Mouse (Mus musculus) midbrain, embryonic 14.5 days (tissue): ENCODE measurements around the gene Hepacam. TPM values are rescaled to one million over a fixed set of nuclear protein-coding genes. Genes with fewer than 3 reads are reported as not detected.

Experiments used
- ATAC-seq: fragments of 200-750 bp; cut with Nextera tagmentation; 2 replicates; pipeline ENCODE4 v1.8.0; 2017; ENCODE audit warnings: moderate number of reproducible peaks, moderate library complexity; ENCODE audit not compliant: low FRiP score, low TSS enrichment
- DNase-seq: peaks from one replicate; pipeline ENCODE4 v3.0.0-alpha.2; 2015
- H3K27ac ChIP-seq: fragments of 300-500 bp; sonication (generic); replicated peaks from 2 replicates; pipeline ENCODE4 v1.5.1; 2014; ENCODE audit warnings: mild to moderate bottlenecking, low read depth, low read length, moderate library complexity
- H3K27me3 ChIP-seq: fragments of 300-500 bp; sonication (generic); 2 replicates; pipeline ENCODE4 v1.6.1; 2014; ENCODE audit warnings: low read length, control low read depth, mixed read lengths; ENCODE audit not compliant: control insufficient read depth, insufficient read depth
- H3K36me3 ChIP-seq: fragments of 300-500 bp; sonication (generic); 2 replicates; pipeline ENCODE4 v1.6.1; 2014; ENCODE audit warnings: low read length, control low read depth; ENCODE audit not compliant: control insufficient read depth, insufficient read depth
- H3K4me1 ChIP-seq: fragments of 300-500 bp; sonication (generic); 2 replicates; pipeline ENCODE4 v1.6.1; 2014; ENCODE audit warnings: mild to moderate bottlenecking, antibody characterized with exemption, low read length, control low read depth; ENCODE audit not compliant: control insufficient read depth, insufficient read depth
- H3K4me2 ChIP-seq: fragments of 300-500 bp; sonication (generic); 2 replicates; pipeline ENCODE4 v1.6.1; 2014; ENCODE audit warnings: mild to moderate bottlenecking, low read length, moderate library complexity
- H3K4me3 ChIP-seq: fragments of 300-500 bp; sonication (generic); replicated peaks from 2 replicates; pipeline ENCODE4 v1.5.1; 2014; ENCODE audit warnings: low read depth, low read length
- H3K9ac ChIP-seq: fragments of 300-500 bp; sonication (generic); replicated peaks from 2 replicates; pipeline ENCODE4 v1.6.1; 2014; ENCODE audit warnings: mild to moderate bottlenecking, low read length, moderate library complexity
- H3K9me3 ChIP-seq: fragments of 300-500 bp; sonication (generic); 2 replicates; pipeline ENCODE4 v1.6.1; 2016; ENCODE audit warnings: low read length, control low read depth, mixed read lengths; ENCODE audit not compliant: control insufficient read depth
- WGBS: fragments of 180-500 bp; shearing (Covaris S2); extraction: QIAGEN DNeasy Blood & Tissue Kit; methylation state at CpG from one replicate; pipeline ENCODE4 v1.1.7; 2014; 5-methylcytosine and 5-hydroxymethylcytosine counted together
- polyA plus RNA-seq: library from polyadenylated mRNA; unstranded; fragments of >200 nt; fragmentation: Nextera tagmentation; extraction: Ambion mirVana; gene quantifications from 2 replicates; pipeline ENCODE4 v1.2.1, GENCODE M21; 2014

The Hepacam gene
- polyA plus RNA-seq, 1 experiment from 2014 or later, result 6.1 TPM

DNA sequence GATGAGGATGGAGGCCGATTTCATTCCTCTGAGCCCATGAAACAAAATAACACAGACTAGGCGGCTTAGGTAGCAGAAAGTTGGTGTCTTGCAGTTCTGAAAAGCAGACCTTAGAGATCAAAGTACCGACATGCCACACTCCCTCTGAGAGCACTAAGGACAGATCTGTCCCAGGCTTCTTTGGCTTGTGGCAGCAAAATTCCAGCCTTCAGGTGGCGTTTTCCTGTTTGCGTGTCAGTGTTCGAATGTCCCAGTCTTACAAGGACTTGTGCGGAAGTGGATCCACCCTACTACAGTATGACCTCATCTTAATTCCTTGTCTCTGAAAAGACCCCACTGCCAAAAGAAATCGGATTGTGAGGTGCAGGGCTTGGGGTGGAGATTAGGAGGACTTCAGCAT lies 1.7 kb downstream of the Hepacam start:
- 84% methylated on average over 8 of the region's 8 CpGs for whole genome bisulfite sequencing
- H3K4me3 ChIP-seq, result no peak overlapping the region
- DNase-seq (no peak), ATAC-seq (no peak)
- H3K4me1 ChIP-seq, result no peaks in the 10 kb centered on the region
- no peaks in the 10 kb centered on the region for H3K9me3 ChIP-seq
- no peaks in the 10 kb centered on the region for H3K27me3 ChIP-seq
- no peak overlapping the region for H3K9ac ChIP-seq
- no peak overlapping the region for H3K27ac ChIP-seq
- H3K36me3 ChIP-seq, result no peaks in the 10 kb centered on the region
- no peak overlapping the region for H3K4me2 ChIP-seq

DNA sequence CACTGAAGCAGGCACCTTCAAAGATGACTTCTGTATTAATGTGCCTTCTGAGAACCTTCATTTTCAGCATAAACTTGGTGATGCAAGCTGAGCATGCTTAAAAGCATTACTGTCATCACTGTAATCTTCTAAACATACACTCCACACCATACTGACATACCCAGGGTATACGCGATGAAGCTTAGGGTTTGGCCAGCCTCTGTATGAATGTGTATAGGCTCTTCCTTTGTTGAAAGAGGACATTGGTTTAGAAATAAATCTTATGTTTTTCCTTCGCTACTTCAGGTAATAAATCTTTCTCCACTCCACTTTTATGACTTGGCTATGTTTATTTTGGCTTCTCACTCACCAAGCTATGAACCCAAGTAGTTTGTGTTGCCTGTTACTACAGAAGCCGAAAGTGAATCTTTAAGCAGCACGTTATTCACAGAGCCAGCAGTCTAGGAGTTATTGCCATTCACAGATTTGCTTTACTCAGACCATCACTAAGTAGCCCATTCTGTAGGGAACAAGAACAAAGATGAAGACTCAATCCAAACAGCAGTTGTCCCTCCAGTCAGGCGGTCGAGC lies 4.2 kb downstream of the Hepacam start:
- Histone ChIP-seq H3K4me2 (no peak overlapping the region), H3K4me3 (no peak overlapping the region), H3K36me3 (no peaks in the 10 kb centered on the region), H3K9me3 (no peaks in the 10 kb centered on the region), H3K27ac (no peak overlapping the region), H3K4me1 (no peaks in the 10 kb centered on the region), H3K27me3 (no peaks in the 10 kb centered on the region), H3K9ac (no peak overlapping the region)
- DNase-seq (no peak), ATAC-seq (no peak)
- WGBS, result 82% methylated on average over 7 of the region's 7 CpGs

DNA sequence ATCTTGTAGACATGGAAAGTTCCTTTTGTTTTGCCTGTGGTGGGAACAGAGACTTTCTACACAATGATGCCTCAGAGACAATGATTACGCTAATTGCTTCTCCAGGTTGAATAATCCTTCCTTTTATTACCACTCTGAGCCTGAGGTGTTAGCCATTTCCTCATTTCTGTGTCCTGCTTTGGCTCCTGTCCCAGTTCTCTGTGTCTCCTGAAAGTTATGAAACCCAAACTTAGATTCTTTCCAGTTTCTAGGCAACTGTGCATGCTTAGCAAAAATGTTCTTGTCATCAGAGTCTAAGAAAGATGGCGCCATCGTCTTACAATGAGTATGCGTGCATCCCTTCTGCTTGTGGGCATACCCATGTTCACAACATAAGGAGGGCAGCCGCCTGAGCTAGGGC lies 8.6 kb downstream of the Hepacam start:
- Histone ChIP-seq H3K4me2 (no peak overlapping the region), H3K36me3 (no peaks in the 10 kb centered on the region), H3K27ac (no peak overlapping the region), H3K9me3 (no peaks in the 10 kb centered on the region), H3K27me3 (no peaks in the 10 kb centered on the region), H3K4me1 (no peaks in the 10 kb centered on the region), H3K4me3 (no peak overlapping the region), H3K9ac (no peak overlapping the region)
- ATAC-seq, result no peak
- WGBS, result 85% methylated on average over 5 of the region's 5 CpGs
- DNase-seq, result no peak

DNA sequence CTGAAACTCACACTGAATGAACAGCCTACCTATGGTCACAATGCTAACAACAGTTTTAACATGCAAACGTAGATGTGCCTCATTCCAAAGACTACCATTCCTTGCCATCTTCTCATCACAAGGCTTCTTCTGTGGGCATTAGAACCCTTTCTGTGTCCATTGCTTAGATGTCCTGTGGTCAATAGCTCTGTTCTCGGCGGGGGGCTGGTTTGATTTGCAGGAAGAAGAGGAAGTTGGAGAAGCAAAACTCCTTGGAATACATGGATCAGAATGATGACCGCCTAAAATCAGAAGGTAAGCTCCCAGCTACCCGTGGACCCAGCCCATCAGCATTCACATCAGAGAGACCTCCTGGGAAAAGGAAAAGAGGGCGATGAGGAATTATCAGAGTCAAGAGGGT lies 16.0 kb downstream of the Hepacam start:
- Histone ChIP-seq H3K4me1 (0 out of 2 replicates have a peak, but pooled peaks cover 3% of the 10 kb centered on the region), H3K27me3 (no peaks in the 10 kb centered on the region), H3K9me3 (no peaks in the 10 kb centered on the region), H3K9ac (no peak overlapping the region), H3K36me3 (no peaks in the 10 kb centered on the region), H3K4me3 (no peak overlapping the region), H3K27ac (no peak overlapping the region), H3K4me2 (no peak overlapping the region)
- WGBS, result 96% methylated on average over 6 of the region's 6 CpGs
- no peak for DNase-seq
- no peak for ATAC-seq

DNA sequence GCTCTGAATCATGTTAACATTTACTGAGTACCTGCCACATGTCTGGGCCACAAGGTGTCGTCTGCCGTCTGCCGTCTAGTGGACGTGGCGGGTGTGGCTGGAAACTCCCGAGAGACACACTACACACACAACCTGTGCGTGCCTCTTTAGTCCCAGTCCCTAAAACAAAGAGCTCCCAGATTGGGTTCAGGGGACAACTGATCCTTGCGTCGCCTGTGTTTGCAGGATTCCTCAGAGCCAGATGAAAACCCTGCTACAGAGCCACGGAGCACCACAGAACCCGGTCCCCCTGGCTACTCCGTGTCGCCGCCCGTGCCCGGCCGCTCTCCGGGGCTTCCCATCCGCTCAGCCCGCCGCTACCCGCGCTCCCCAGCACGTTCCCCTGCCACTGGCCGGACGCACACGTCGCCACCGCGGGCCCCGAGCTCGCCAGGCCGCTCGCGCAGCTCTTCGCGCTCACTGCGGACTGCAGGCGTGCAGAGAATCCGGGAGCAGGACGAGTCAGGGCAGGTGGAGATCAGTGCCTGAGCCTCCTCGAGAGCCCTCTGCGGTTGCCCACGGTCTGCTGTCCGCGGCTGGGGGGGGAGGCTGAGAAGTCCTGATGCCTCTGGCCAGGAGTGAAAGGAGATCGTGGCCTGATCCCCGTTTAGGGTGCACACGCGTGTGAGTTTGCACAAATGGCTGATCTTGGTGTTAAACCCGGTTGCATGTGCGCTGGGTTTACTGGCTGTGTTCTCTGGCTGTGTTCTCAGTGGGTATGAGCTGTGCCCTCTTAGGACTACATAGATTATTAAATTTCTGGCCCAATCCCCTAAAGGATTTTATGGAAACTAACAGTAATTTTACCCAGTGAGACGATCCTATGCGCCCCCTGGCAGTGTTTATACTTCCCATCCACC lies 17.4 kb downstream of the Hepacam start:
- 0 out of 2 replicates have a peak, but pooled peaks cover 3% of the 10 kb centered on the region for H3K4me1 ChIP-seq
- H3K27ac ChIP-seq, result peak overlapping the region; percentile 61
- H3K36me3 ChIP-seq, result no peaks in the 10 kb centered on the region
- H3K9me3 ChIP-seq, result no peaks in the 10 kb centered on the region
- peak overlapping the region; percentile 79 for H3K9ac ChIP-seq
- WGBS, result 7% methylated on average over 54 of the region's 54 CpGs
- ATAC-seq (peak; percentile 75), DNase-seq (peak; percentile 79)
- H3K27me3 ChIP-seq, result no peaks in the 10 kb centered on the region
- peak overlapping the region; percentile 81 for H3K4me2 ChIP-seq
- peak overlapping the region; percentile 49 for H3K4me3 ChIP-seq

DNA sequence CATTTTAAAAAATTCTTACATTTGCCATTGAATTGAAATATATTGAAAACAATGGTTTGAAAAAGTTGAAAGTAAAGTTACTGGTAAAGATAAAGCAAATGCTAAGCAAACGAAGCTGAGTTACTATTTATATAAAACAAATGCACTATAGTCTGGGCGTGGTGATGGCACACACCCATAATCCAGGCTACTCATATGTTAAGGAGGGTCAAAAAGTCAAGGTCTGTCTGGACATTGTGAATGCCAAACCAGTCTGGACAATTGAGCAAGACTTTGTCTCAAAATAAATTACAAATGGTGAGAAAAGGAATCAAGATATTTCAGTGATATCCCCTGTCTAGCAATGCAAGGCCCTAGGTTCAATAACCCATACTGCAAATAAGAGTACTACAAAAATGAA lies 23.7 kb downstream of the Hepacam start:
- DNase-seq, result no peak
- H3K27ac ChIP-seq, result no peak overlapping the region
- ATAC-seq, result no peak
- no peaks in the 10 kb centered on the region for H3K9me3 ChIP-seq
- no peaks in the 10 kb centered on the region for H3K27me3 ChIP-seq
- 71% methylated on average over 2 of the region's 2 CpGs for WGBS
- H3K4me1 ChIP-seq, result no peaks in the 10 kb centered on the region
- no peak overlapping the region for H3K4me3 ChIP-seq
- no peaks in the 10 kb centered on the region for H3K36me3 ChIP-seq
- no peak overlapping the region for H3K4me2 ChIP-seq
- no peak overlapping the region for H3K9ac ChIP-seq

DNA sequence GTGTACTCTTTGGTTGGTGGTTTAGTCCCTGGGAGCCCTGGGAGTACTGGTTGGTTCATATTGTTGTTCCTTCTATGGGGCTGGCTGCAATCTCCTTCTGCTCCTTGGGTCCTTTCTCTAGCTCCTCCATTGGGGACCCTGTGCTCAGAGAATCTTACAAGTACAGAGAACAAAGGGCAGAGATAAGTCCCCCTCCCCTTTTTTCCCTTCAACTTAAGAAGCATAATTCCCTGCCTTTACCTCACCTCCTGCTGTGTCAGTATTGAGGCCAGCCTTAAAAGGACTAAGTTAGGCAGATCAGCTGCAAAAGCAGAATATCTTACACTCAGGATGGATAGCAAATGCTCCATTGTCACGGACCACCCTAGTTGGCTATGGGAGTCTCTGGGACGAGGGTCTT lies 24.9 kb downstream of the Hepacam start:
- 52% methylated on average over 2 of the region's 2 CpGs for WGBS
- Histone ChIP-seq H3K9ac (no peak overlapping the region), H3K36me3 (no peaks in the 10 kb centered on the region), H3K27me3 (no peaks in the 10 kb centered on the region), H3K9me3 (no peaks in the 10 kb centered on the region), H3K4me2 (no peak overlapping the region), H3K4me3 (no peak overlapping the region), H3K4me1 (no peaks in the 10 kb centered on the region), H3K27ac (no peak overlapping the region)
- no peak for ATAC-seq
- no peak for DNase-seq

DNA sequence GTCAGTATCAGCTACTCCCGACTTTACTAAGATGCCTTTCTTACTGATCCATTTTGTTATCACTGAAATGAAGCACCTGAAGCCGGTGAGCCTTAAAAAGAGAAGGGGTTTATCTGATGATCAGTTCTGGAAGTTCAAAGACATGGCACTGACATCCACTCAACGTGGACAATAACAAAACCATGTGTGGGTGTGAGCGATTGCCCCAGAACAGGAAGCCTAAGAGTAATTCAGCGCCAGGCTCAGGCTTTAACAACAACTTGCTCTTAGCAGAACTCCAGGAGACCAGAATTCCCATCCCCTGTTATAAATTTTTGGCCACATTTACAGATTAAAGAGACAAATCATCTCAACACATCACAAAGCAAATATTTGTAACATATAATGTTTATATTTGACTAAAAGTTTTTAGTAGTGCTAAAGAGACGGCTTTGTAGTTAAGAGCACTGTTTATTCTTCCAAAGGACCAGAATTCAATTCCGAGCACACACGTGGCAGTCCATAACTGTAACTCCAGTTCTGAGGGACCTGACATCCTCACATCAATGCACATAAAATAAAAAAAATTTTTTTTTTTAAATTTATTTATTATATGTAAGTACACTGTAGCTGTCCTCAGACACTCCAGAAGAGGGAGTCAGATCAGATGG lies 26.5 kb downstream of the Hepacam start:
- H3K4me2 ChIP-seq, result no peak overlapping the region
- no peaks in the 10 kb centered on the region for H3K27me3 ChIP-seq
- H3K27ac ChIP-seq, result no peak overlapping the region
- no peaks in the 10 kb centered on the region for H3K4me1 ChIP-seq
- ATAC-seq (no peak), DNase-seq (no peak)
- H3K9ac ChIP-seq, result no peak overlapping the region
- no peaks in the 10 kb centered on the region for H3K9me3 ChIP-seq
- 82% methylated on average over 8 of the region's 8 CpGs for WGBS
- no peak overlapping the region for H3K4me3 ChIP-seq
- no peaks in the 10 kb centered on the region for H3K36me3 ChIP-seq
